Mouse (Mus musculus): ENCODE measurements around the gene Phox2a.

GRCm38 (mm10) chr7:101817861-101818401 is at the start of gene Phox2a:
- TF ChIP-seq EP300 (IDR thresholded peaks at IDR 0.05; ENCODE audit: low read depth), result no peak
- no peak for TF ChIP-seq CTCF (IDR thresholded peaks at IDR 0.05; ENCODE audit: low read depth)
